Mouse (Mus musculus): ENCODE results near the gene Eya3.

DNA sequence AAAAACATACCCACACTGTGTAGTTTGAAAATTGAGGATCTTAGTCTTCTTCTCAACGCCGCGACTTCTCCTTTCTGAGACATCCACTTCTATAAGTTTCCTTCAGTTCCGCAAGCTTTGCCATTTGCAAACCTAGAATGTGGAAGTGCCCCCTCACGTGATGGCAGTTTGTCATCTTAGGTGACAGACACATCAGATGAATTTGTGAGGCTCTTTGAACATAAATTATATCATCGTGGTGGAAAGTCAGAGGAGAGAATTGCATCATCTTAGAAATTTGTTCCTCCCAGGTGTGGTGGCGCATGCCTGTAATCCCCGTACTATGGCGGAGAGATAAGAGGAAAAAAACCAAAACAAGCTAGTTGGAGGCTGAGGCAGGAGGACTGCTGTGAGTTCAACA is 45.8 kb upstream of the Eya3 start:
- TF ChIP-seq POLR2A (IDR thresholded peaks at IDR 0.05; ENCODE audit: insufficient read depth, low read length) (no peak), CTCF (IDR thresholded peaks at IDR 0.05; ENCODE audit: low read depth, low read length) (no peak)
